Mouse (Mus musculus): ENCODE measurements around the gene Dcaf15. TPM values are rescaled to one million over a fixed set of nuclear protein-coding genes. Genes with fewer than 3 reads are reported as not detected.

Gene Dcaf15
- polyA plus RNA-seq, 1 experiment, result 29.9 TPM

DNA sequence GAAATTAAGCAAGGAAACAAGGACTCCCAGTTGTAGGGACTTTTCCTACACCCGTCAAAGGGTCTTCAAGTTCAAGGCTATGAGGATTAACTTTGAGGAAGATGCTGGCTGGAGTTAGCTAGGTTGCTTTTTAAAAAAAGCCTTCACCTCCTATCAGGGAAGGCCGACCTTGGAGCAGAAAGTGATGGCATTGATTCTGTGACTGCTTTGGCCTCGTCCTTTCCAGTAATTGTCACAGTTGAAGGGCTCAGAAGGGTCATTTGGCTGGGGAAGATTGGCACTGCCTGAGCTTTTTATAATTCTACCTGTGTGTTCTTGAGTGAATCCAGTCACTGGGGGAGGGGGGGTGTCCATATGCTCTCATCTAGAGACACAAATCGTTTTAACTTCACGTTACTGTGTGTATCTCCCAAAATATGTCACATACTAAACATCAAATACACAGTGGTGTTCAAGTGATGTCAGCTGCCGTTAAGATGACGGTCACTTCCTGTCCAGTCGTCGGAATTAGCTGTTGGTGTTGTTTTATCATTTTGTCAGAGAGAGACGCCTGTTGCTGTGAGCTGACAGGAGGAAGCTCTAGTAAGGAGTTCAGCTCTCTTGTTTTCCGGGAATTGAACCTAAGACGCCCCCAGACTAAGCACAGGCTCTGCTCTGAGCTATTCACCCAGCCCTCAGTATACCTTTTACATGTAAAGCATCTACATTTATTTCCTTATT, 36.1 kb downstream of the Dcaf15 start:
- Histone ChIP-seq H3K4me1 (ENCODE audit: control insufficient read depth, insufficient read depth, low read length) (peaks cover 24% of the 10 kb centered on the region), H3K4me3 (ENCODE audit: insufficient read depth, low read length) (no peak overlapping the region; the same call in 1 of the 2 replicates), H3K27ac (ENCODE audit: insufficient read depth, low read length) (no peak overlapping the region)
- no peak for TF ChIP-seq POLR2A (IDR thresholded peaks at IDR 0.05; ENCODE audit: extremely low read depth, insufficient read depth, low read length)
- TF ChIP-seq CTCF (IDR thresholded peaks at IDR 0.05; ENCODE audit: extremely low read depth, insufficient read depth, low read length), result no peak

DNA sequence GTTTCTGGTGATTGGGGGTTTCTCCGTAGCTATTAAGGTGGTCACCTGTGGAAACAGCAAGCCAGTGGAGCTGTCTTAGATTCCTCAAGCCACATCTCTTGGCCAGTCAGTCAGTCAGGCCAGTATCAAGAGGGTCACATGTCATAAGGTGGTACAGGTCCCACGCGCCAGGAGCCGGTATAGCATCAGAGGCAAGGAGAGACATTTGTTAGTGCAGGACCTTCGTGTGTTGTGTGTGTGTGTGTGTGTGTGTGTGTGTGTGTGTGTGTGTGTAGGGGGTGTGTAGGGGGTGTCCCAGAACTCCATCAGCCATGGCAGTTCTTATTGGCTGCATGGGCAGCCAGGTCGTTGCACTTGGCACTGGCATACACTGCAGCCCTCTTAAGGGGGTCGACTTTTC, 36.7 kb downstream of the Dcaf15 start:
- peak overlapping the region; percentile 22 for H3K4me3 ChIP-seq (ENCODE audit: insufficient read depth, low read length)
- H3K27ac ChIP-seq (ENCODE audit: insufficient read depth, low read length), result no peak overlapping the region
- TF ChIP-seq CTCF (IDR thresholded peaks at IDR 0.05; ENCODE audit: extremely low read depth, insufficient read depth, low read length), result no peak
- TF ChIP-seq POLR2A (IDR thresholded peaks at IDR 0.05; ENCODE audit: extremely low read depth, insufficient read depth, low read length), result no peak
- peaks cover 24% of the 10 kb centered on the region for H3K4me1 ChIP-seq (ENCODE audit: control insufficient read depth, insufficient read depth, low read length)

DNA sequence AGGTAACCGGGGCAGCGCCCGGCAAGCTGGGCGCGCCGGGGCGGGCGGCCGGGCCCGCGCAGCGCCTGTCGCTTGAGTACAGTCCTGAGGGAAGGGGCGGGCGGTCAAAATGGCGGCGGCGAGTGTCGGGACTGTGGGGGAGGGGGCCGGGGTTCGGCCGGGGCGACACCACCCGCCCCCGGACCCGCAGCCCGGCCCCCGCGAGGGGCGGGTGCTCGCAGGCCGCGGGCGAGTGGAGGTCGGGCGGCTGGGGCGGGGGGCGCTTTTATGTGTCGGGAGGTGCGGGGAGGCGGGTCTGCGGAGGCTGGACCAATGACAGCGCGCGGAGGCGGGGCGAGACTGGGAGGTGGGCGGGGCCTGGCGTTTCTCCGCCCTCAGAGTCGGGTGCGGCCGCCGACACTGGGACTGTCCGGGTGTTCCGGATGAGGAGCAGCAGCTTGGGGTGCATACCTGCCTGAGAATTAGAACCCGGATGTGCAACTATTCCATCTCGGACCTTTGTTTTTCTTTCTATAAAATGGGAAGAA, 37.5 kb downstream of the Dcaf15 start:
- Histone ChIP-seq H3K4me3 (ENCODE audit: insufficient read depth, low read length) (peak overlapping the region; percentile 22), H3K4me1 (ENCODE audit: control insufficient read depth, insufficient read depth, low read length) (peaks cover 20% of the 10 kb centered on the region), H3K27ac (ENCODE audit: insufficient read depth, low read length) (no peak overlapping the region)
- TF ChIP-seq POLR2A (IDR thresholded peaks at IDR 0.05; ENCODE audit: extremely low read depth, insufficient read depth, low read length), result peak; percentile 68
- TF ChIP-seq CTCF (IDR thresholded peaks at IDR 0.05; ENCODE audit: extremely low read depth, insufficient read depth, low read length), result no peak

DNA sequence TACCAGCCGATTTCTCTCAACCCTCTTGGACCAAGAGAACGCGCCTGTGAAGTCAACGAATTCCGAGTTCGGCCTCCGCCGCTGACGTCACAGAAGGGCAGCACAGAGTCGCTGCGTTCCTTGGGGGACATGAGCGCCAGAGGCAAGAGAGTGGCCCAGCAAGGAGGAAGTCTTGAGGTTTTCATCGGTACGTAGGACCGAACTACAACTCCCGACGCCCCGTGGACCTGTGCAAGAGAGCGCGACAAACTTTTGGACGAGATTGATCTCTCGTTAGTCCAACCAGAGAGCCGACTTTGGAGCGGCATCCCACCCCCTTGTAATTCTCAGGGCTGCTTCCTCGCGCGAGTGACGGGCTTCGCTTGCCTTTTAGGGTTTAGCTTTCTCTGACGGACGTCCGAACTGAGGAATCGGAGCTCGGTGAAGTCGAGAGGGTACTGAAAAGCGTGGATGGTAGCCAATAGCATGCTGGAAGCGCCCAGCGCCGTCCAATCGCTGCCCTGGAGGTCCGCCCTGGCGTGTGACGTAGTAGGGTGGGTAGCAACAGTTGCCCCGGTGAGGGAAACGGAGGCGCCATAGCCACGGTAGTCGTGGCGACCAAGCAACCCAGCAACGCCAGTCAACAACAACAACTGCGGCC, 38.2 kb downstream of the Dcaf15 start, which contains the start of gene Rfx1:
Gene Rfx1, plus strand, starts transcription at position 544 of the 640 bp plus-strand sequence.
- peaks cover 18% of the 10 kb centered on the region for H3K4me1 ChIP-seq (ENCODE audit: control insufficient read depth, insufficient read depth, low read length)
- 0 out of 2 replicates have a peak within 1 kb of the TSS, but pooled peaks have one; percentile 0 for H3K27ac ChIP-seq (ENCODE audit: insufficient read depth, low read length)
- TF ChIP-seq POLR2A (IDR thresholded peaks at IDR 0.05; ENCODE audit: extremely low read depth, insufficient read depth, low read length) (peak; percentile 97), CTCF (IDR thresholded peaks at IDR 0.05; ENCODE audit: extremely low read depth, insufficient read depth, low read length) (no peak)
- peak within 1 kb of the TSS; percentile 42 for H3K4me3 ChIP-seq (ENCODE audit: insufficient read depth, low read length)

DNA sequence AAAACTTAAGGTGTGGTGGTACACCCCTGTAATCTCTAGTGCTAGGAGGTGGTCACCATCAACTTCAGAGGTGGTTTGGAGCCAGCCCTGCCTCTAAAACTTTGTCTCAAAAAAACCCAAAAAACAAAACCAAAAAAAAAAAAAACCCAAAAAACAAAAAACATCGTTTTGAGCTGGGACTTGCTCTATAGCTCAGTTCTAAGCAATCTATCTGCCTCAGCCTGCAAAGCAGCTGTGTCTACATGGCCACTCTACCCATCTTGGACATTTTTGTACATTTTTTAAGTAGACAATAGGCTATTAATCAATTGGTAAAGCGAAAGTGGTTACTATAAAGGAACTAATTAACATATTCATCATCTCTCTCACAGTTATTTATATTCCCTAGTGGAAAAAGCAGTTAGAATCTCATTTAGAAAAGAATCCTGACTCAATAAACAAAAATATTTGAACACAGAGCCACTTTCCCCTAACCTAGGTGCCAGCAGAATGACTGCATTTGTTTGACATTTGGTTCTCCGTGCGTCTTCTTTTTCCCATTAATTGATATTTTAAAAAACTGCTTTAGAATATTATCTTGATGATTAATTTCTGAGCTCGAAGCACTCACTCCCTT, 39.0 kb downstream of the Dcaf15 start:
- TF ChIP-seq CTCF (IDR thresholded peaks at IDR 0.05; ENCODE audit: extremely low read depth, insufficient read depth, low read length) (no peak), POLR2A (IDR thresholded peaks at IDR 0.05; ENCODE audit: extremely low read depth, insufficient read depth, low read length) (no peak)
- Histone ChIP-seq H3K4me3 (ENCODE audit: insufficient read depth, low read length) (peak overlapping the region; percentile 42), H3K4me1 (ENCODE audit: control insufficient read depth, insufficient read depth, low read length) (peaks cover 13% of the 10 kb centered on the region), H3K27ac (ENCODE audit: insufficient read depth, low read length) (no peak overlapping the region)

DNA sequence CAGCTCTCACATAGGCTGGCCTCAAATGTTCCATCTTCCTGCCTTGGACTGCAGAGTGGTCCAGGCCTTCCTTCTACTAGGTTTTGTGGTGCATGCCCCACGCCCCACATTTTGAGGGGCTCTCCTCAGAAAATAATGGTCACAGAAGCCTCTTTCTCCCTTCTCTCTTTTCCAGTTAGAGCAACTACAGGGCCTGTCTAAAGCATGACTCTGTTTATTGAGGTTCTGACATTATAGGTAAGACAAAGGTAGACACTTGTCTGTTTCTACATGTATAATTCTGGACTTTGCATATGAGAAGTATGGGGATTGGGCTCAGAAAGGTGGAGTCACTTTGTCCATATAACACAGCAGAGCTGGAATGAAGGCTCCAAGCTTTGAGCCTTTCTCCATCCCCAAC, 39.5 kb downstream of the Dcaf15 start, which contains the start of gene Gm10643:
Gene Gm10643, minus strand, starts transcription at position 101 of the 400 bp plus-strand sequence.
- 0 out of 2 replicates have a peak within 1 kb of the TSS, but pooled peaks have one; percentile 0 for H3K27ac ChIP-seq (ENCODE audit: insufficient read depth, low read length)
- peak within 1 kb of the TSS; percentile 42 for H3K4me3 ChIP-seq (ENCODE audit: insufficient read depth, low read length)
- TF ChIP-seq CTCF (IDR thresholded peaks at IDR 0.05; ENCODE audit: extremely low read depth, insufficient read depth, low read length) (no peak), POLR2A (IDR thresholded peaks at IDR 0.05; ENCODE audit: extremely low read depth, insufficient read depth, low read length) (no peak)
- peaks cover 9% of the 10 kb centered on the region for H3K4me1 ChIP-seq (ENCODE audit: control insufficient read depth, insufficient read depth, low read length)

DNA sequence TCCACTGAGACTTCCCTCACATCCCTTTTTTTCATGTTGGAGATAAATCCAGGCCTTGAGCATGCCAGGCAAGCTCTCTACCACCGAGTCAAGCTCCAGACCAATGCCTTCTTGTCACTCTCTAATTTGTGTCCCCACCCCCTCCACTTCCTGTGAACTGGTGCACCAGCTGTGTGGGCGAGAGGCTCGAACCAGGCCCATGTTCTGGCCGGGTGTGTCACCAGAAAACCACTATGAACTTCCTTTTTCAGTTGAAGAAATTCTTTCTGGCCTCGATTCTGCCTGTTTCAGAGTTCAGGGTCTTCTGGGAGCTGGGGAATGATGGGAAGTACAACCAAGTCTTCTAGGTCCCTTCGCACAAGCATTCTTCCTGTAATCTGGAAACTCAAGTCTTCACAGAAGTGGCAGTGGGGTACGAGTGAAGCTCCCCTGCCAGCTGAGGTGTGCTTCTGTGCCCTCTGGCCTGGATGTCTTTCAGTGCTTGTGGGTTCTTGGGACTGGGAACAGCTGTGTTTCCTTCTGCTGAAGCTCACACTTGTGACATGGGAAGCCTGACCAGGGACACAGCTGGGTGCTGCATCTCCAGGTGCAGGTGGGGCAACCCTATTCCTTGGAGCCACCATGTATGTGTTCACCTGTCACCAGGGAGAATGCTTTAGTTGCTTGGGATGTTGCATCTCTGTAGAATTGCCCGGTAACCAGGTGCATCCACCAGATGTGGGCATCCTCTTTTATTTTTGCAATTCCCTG, 40.5 kb downstream of the Dcaf15 start:
- TF ChIP-seq CTCF (IDR thresholded peaks at IDR 0.05; ENCODE audit: extremely low read depth, insufficient read depth, low read length), result no peak
- TF ChIP-seq POLR2A (IDR thresholded peaks at IDR 0.05; ENCODE audit: extremely low read depth, insufficient read depth, low read length), result no peak
- no peak overlapping the region for H3K4me3 ChIP-seq (ENCODE audit: insufficient read depth, low read length)
- peaks cover 2% of the 10 kb centered on the region; the same call in 1 of the 2 replicates for H3K4me1 ChIP-seq (ENCODE audit: control insufficient read depth, insufficient read depth, low read length)
- no peak overlapping the region for H3K27ac ChIP-seq (ENCODE audit: insufficient read depth, low read length)

DNA sequence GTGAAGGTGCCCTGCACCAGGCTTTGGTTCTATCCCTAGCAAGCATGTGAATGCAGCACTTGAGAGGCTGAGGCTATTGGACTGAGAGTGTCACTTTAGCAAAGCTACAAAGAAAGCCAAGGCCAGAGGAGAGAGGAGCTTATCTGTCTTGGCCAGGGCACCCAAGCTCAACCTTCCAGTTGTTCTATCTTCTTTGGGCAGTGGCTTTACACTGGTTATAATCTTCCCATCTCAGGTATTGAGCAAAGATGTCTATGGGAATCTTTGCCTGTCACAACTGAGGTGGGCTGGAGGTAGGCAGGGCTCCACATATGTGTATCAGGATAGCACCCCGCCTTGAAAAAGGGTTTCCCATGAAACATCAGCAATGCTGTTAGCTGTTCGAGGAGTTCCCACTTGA, 44.3 kb downstream of the Dcaf15 start:
- TF ChIP-seq POLR2A (IDR thresholded peaks at IDR 0.05; ENCODE audit: extremely low read depth, insufficient read depth, low read length) (no peak), CTCF (IDR thresholded peaks at IDR 0.05; ENCODE audit: extremely low read depth, insufficient read depth, low read length) (no peak)
- no peak overlapping the region for H3K27ac ChIP-seq (ENCODE audit: insufficient read depth, low read length)
- no peak overlapping the region for H3K4me3 ChIP-seq (ENCODE audit: insufficient read depth, low read length)
- no peaks in the 10 kb centered on the region for H3K4me1 ChIP-seq (ENCODE audit: control insufficient read depth, insufficient read depth, low read length)

DNA sequence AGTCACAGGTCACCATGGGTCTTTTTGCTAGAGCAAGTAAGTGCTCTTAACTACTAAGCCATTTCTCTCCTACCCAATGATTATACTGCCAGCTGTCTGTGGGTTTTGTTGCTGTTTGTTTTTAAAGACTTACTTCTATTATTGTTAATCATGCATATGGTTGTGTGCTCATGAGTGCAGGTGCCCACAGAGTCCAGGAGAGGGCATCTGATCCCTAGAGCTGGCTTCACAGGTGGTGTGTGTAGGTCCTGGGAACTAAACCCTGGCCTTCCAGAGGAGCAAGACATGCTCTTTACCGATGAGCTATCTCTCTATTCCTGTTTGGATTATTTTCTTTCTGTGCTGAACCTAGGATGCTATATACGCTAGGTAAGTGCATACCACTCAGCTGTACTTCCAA, 45.3 kb downstream of the Dcaf15 start:
- no peak overlapping the region for H3K27ac ChIP-seq (ENCODE audit: insufficient read depth, low read length)
- TF ChIP-seq POLR2A (IDR thresholded peaks at IDR 0.05; ENCODE audit: extremely low read depth, insufficient read depth, low read length) (no peak), CTCF (IDR thresholded peaks at IDR 0.05; ENCODE audit: extremely low read depth, insufficient read depth, low read length) (no peak)
- H3K4me1 ChIP-seq (ENCODE audit: control insufficient read depth, insufficient read depth, low read length), result no peaks in the 10 kb centered on the region
- no peak overlapping the region for H3K4me3 ChIP-seq (ENCODE audit: insufficient read depth, low read length)
